Mouse (Mus musculus) heart, adult 2 months (tissue): ENCODE measurements around the gene Hrasls5. TPM values are rescaled to one million over a fixed set of nuclear protein-coding genes. Genes with fewer than 3 reads are reported as not detected.

ENCODE experiments used
- DNase-seq, 2 experiments: peaks; one replicate each; pipeline ENCODE4 v3.0.0; 2021
- H3K27ac ChIP-seq: fragments of 200-600 bp; 2 replicates; pipeline ENCODE4 v1.8.1; 2022
- H3K27me3 ChIP-seq: fragments of 200-500 bp; 2 replicates; pipeline ENCODE4 v1.6.1; 2012; ENCODE audit warnings: mild to moderate bottlenecking, low read length, inconsistent platforms, mixed read lengths; ENCODE audit not compliant: control insufficient read depth, insufficient read depth
- H3K36me3 ChIP-seq: fragments of 200-500 bp; 2 replicates; pipeline ENCODE4 v1.6.1; 2012; ENCODE audit warnings: low read length, inconsistent platforms; ENCODE audit not compliant: control insufficient read depth, insufficient read depth
- H3K4me1 ChIP-seq: fragments of 200-500 bp; 2 replicates; pipeline ENCODE4 v1.6.1; 2011; ENCODE audit warnings: low read length; ENCODE audit not compliant: control insufficient read depth, insufficient read depth
- H3K4me3 ChIP-seq: fragments of 200-600 bp; 2 replicates; pipeline ENCODE4 v1.8.1; 2022
- H3K79me2 ChIP-seq: fragments of 200-500 bp; replicated peaks from 2 replicates; pipeline ENCODE4 v1.6.1; 2012; ENCODE audit warnings: mild to moderate bottlenecking, inconsistent platforms, low read length, moderate library complexity, mixed read lengths; ENCODE audit not compliant: control insufficient read depth, insufficient read depth
- H3K9ac ChIP-seq: fragments of 200-500 bp; 2 replicates; pipeline ENCODE4 v1.6.1; 2012; ENCODE audit warnings: low read depth, mild to moderate bottlenecking, control low read depth, inconsistent platforms, low read length, mixed read lengths
- CTCF ChIP-seq: fragments of 200-600 bp; IDR thresholded peaks from 2 replicates; pipeline ENCODE4 v1.8.1; 2022; ENCODE audit warnings: antibody characterized with exemption, mild to moderate bottlenecking, moderate library complexity
- EP300 ChIP-seq: fragments of 200-500 bp; IDR thresholded peaks from 2 replicates; pipeline ENCODE4 v1.6.1; 2011; ENCODE audit warnings: low read depth, low read length, control low read depth; ENCODE audit not compliant: insufficient read depth
- POLR2A ChIP-seq: fragments of 200-500 bp; IDR thresholded peaks from 2 replicates; pipeline ENCODE4 v1.6.1; 2011; ENCODE audit warnings: mild to moderate bottlenecking, low read depth, low read length, control low read depth; ENCODE audit not compliant: insufficient read depth
- WGBS: fragments of 180-500 bp; shearing (Covaris S2); methylation state at CpG from one replicate; pipeline ENCODE4 v1.1.7; 2018; 5-methylcytosine and 5-hydroxymethylcytosine counted together
- intact Hi-C: fragments of 180-260 bp; cut with DNase I; formaldehyde crosslinking; loops from one replicate; pipeline ENCODE4 v1.15.1; 2025
- long read RNA-seq: library from polyadenylated mRNA; stranded (forward); transcript quantifications from one replicate; pipeline ENCODE4 v2.0.0, GENCODE M21; 2021
- polyA plus RNA-seq: library from polyadenylated mRNA; depleted of rRNA; stranded (reverse); fragments of >200 nt; gene quantifications from 2 replicates; pipeline ENCODE4 v1.2.3, GENCODE M21; 2012; rRNA removed
- total RNA-seq, 2 experiments: library from RNA; stranded (reverse); gene quantifications; 2 replicates each; pipeline ENCODE4 v1.2.3; 2021

Hrasls5 gene
- total RNA-seq (not detected), polyA plus RNA-seq (0.82 and 0.94 TPM in 2 replicates)
- long read RNA-seq: 0 reads

DNA sequence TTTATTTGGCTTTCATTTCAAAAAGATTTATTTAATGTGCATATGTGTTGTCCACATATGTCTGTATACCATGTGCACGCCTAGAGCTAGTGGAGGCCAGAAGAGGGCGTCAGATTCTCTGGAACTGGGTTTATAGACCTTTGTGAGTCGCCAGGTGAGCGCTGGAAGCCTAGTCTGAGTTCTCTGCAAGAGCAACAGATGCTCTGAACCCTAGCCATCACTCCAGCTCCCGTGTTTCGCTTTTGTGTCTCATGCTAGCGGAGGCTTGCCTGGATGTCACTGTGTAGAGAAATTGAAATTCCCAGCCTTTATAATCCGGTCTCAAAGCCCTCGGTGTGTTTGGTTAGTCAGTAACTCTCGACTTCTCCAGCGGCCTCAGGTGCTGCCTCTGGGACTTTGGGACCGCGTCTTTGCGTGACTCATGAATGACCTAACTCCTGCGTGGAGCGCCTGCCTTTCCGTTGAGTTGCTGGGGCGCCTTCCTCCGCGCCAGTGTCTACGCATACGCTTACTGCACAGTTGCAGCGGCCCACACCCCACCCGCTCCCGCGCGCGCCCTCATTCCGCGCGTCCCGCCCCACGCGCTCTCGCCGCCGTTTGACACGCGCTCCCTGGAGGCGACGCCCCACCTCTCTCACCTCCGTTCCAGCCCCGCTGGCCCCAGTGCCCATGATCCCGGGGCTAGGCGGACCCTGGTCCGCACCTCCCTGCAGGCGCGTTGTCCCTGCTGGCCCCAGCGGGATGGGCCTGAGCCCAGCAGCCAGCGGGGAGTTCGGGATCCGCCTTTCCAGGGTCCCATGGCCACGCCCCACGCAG is at the start of gene Hrasls5:
TSS of gene Hrasls5 (plus strand) at position 600 of the 816 bp plus-strand sequence.
- Histone ChIP-seq H3K79me2 (no peaks in the 10 kb centered on the region), H3K4me3 (peak within 1 kb of the TSS; percentile 41), H3K9ac (peak within 1 kb of the TSS; percentile 52), H3K27ac (no peak within 1 kb of the TSS), H3K36me3 (no peaks in the 10 kb centered on the region), H3K4me1 (no peaks in the 10 kb centered on the region; the same call in 1 of the 2 replicates), H3K27me3 (peaks cover 3% of the 10 kb centered on the region; the same call in 1 of the 2 replicates)
- intact Hi-C loops: no loop called here
- peak in 1 of 2 experiments; percentile 37 for DNase-seq
- no peak for TF ChIP-seq CTCF
- TF ChIP-seq POLR2A: no peak
- no peak for TF ChIP-seq EP300
- WGBS: 7% methylated on average over 54 of the region's 54 CpGs

DNA sequence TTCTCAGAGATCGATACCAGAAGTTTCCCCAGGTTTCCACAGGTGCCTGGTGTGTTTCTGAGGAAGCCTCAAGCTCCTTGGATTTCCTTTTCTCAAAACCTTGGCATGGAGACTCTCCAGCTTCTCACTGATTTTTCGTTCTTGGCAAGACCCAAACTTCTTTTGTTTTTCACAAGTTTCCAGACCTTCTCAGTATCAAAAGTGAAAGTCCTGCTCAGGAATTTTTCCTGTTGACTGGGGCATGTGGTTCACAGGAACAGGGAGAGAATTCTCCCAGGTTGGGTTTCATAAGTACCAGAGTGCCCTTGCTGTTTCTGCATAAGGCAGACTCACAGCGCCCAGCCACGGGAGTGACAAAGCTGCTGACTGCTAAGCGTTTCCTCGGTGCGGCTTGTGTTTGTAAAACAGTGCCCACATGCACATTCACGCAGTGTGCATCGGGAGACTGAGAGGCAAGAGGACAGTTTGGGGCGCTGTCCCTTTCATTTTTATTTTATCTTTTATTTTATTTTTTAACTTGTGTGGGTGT is 49.7 kb upstream of the Hrasls5 start:
- Histone ChIP-seq H3K4me1 (peaks cover 7% of the 10 kb centered on the region), H3K79me2 (no peaks in the 10 kb centered on the region), H3K36me3 (peaks cover 6% of the 10 kb centered on the region; the same call in 1 of the 2 replicates), H3K27me3 (no peaks in the 10 kb centered on the region), H3K9ac (no peak overlapping the region), H3K4me3 (peak overlapping the region; percentile 16; the same call in 1 of the 2 replicates), H3K27ac (peak overlapping the region; percentile 49)
- 56% methylated on average over 10 of the region's 10 CpGs for WGBS
- TF ChIP-seq CTCF: no peak
- no peak for TF ChIP-seq EP300
- no peak for TF ChIP-seq POLR2A
- intact Hi-C loops: no loop called here
- DNase-seq: no peak

DNA sequence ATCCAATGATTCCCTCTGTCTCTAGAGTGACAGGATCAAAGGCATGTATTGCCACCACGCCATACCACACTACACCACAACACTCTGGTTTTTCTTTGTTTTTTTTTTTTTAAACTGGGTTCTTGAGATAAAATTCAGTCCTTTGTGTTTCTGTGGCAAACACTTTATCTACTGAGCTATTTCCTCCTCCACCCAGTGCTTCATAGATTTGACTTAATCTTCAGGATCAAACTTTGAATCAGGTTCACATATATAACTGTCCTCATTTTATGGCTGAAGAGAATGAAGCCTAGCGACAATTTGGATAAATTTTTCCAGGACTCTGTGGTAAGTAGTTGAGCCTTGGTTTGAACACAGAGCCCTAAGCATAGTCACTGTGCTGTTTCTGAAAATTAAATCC is 48.7 kb upstream of the Hrasls5 start:
- Histone ChIP-seq H3K4me1 (peaks cover 11% of the 10 kb centered on the region), H3K36me3 (peaks cover 12% of the 10 kb centered on the region), H3K27me3 (no peaks in the 10 kb centered on the region), H3K9ac (no peak overlapping the region), H3K4me3 (no peak overlapping the region), H3K79me2 (no peaks in the 10 kb centered on the region), H3K27ac (no peak overlapping the region)
- intact Hi-C loops: no loop called here
- no peak for DNase-seq
- WGBS: 87% methylated on average over 2 of the region's 2 CpGs
- TF ChIP-seq EP300 (no peak), CTCF (no peak), POLR2A (no peak)

DNA sequence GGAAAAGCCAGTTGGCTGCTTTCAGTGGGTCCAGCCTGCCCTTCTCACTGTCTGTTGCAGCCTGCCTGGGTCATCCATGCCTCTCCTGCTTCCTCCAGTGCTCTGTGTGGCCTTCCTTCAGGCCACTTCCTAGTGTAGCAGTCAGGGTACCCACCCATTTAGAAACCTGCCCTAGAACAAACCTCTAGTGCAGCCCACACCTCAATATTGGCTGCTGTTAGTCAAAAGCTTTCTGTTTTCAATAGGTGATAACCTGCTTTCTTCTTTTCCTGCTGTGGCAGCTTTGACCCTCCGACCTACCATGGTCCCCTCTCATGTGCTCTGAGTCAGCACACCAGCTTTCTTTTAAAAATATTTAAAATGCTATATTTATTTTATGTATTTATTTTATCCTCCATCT is 47.9 kb upstream of the Hrasls5 start:
- no peak for DNase-seq
- Histone ChIP-seq H3K4me1 (peaks cover 11% of the 10 kb centered on the region), H3K27me3 (no peaks in the 10 kb centered on the region), H3K4me3 (no peak overlapping the region), H3K9ac (no peak overlapping the region), H3K79me2 (no peaks in the 10 kb centered on the region), H3K36me3 (peaks cover 11% of the 10 kb centered on the region), H3K27ac (no peak overlapping the region)
- WGBS: 88% methylated on average over 1 of the region's 1 CpGs
- intact Hi-C loops: no loop called here
- TF ChIP-seq EP300: no peak
- no peak for TF ChIP-seq CTCF
- no peak for TF ChIP-seq POLR2A

DNA sequence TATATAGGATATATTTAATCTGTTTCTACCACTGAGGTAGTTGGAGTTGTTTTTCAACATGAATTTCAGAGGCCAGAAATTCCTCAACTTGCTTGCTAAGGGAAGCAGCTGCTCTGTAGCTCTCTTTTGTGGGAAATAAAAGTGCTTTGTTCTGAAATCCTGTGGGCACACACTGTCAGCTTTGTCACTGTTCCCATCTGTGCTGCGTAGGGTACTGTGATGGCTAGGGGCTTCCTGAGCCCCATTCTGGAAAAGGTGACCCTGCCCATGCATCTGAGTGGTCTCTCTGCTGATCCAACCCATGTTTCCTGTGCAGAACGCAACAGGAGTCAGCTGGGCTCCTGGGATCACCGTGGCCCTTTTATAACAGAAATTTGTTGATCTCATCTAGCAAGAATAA is 45.5 kb upstream of the Hrasls5 start:
- Histone ChIP-seq H3K36me3 (peaks cover 8% of the 10 kb centered on the region), H3K27ac (no peak overlapping the region), H3K27me3 (no peaks in the 10 kb centered on the region), H3K4me1 (peaks cover 12% of the 10 kb centered on the region), H3K79me2 (no peaks in the 10 kb centered on the region), H3K4me3 (no peak overlapping the region), H3K9ac (no peak overlapping the region)
- WGBS: 57% methylated on average over 3 of the region's 3 CpGs
- DNase-seq: no peak
- TF ChIP-seq POLR2A (no peak), EP300 (no peak), CTCF (no peak)
- intact Hi-C loops: no loop called here

DNA sequence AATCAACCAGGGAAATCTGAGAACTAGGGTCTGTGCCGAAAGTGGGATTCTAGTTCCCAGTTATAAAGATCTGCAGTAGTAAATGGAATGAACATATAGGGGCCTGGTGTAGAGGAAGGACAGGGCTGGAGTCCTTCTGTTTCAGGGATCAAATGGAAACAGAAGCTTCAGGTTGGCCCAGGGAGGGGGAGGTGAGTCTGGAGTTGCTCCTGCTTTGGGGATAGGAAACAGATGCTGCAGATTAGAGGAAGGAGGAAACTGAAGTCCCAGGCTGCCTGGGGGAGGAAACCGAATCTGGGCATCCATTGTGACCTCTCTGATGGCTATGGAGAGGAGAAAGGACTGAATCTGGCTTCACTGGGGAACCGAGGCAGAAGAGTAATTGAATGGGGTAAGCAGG is 44.0 kb upstream of the Hrasls5 start:
- Histone ChIP-seq H3K27me3 (no peaks in the 10 kb centered on the region), H3K9ac (no peak overlapping the region), H3K79me2 (no peaks in the 10 kb centered on the region), H3K4me3 (no peak overlapping the region), H3K36me3 (peaks cover 8% of the 10 kb centered on the region), H3K27ac (peak overlapping the region; percentile 32; the same call in 1 of the 2 replicates), H3K4me1 (peaks cover 8% of the 10 kb centered on the region)
- 46% methylated on average over 3 of the region's 3 CpGs for WGBS
- TF ChIP-seq POLR2A: no peak
- peak; percentile 27; the same call in 1 of the 2 replicates for TF ChIP-seq EP300
- no peak for TF ChIP-seq CTCF
- DNase-seq: no peak
- intact Hi-C loops: no loop called here
